Mouse (Mus musculus) intestine, embryonic 15.5 days (tissue): ENCODE data around the gene Spaca7. TPM values are rescaled to one million over a fixed set of nuclear protein-coding genes. Genes with fewer than 3 reads are reported as not detected.
"Not testable (repeated sequence)": the region's sequence is repeated elsewhere in the genome, so short reads cannot be mapped to it uniquely, and the experiment has no call there.

ENCODE experiments used
- ATAC-seq: fragments of 200-750 bp; cut with Nextera tagmentation; 2 replicates; pipeline ENCODE4 v1.8.0; 2017; ENCODE audit warnings: moderate TSS enrichment, moderate library complexity
- H3K27ac ChIP-seq: fragments of 300-500 bp; sonication (generic); 2 replicates; pipeline ENCODE4 v1.5.1; 2015; ENCODE audit warnings: mild to moderate bottlenecking, inconsistent platforms
- H3K27me3 ChIP-seq: fragments of 300-500 bp; sonication (generic); replicated peaks from 2 replicates; pipeline ENCODE4 v1.6.1; 2015; ENCODE audit warnings: inconsistent platforms
- H3K36me3 ChIP-seq: fragments of 300-500 bp; sonication (generic); 2 replicates; pipeline ENCODE4 v1.6.1; 2015; ENCODE audit warnings: inconsistent platforms
- H3K4me1 ChIP-seq: fragments of 300-500 bp; sonication (generic); replicated peaks from 2 replicates; pipeline ENCODE4 v1.6.1; 2015; ENCODE audit warnings: inconsistent platforms
- H3K4me2 ChIP-seq: fragments of 300-500 bp; sonication (generic); replicated peaks from 2 replicates; pipeline ENCODE4 v1.6.1; 2015; ENCODE audit warnings: mild to moderate bottlenecking, inconsistent platforms
- H3K4me3 ChIP-seq: fragments of 300-500 bp; sonication (generic); replicated peaks from 2 replicates; pipeline ENCODE4 v1.5.1; 2015; ENCODE audit warnings: inconsistent platforms
- H3K9ac ChIP-seq: fragments of 300-500 bp; sonication (generic); 2 replicates; pipeline ENCODE4 v1.6.1; 2015; ENCODE audit warnings: inconsistent platforms
- H3K9me3 ChIP-seq: fragments of 300-500 bp; sonication (generic); 2 replicates; pipeline ENCODE4 v1.6.1; 2016; ENCODE audit warnings: inconsistent platforms
- WGBS: fragments of 180-500 bp; shearing (Covaris S2); methylation state at CpG from one replicate; pipeline ENCODE4 v1.1.7; 2015; 5-methylcytosine and 5-hydroxymethylcytosine counted together
- polyA plus RNA-seq: library from polyadenylated mRNA; unstranded; fragments of >200 nt; fragmentation: Nextera tagmentation; extraction: Ambion mirVana; gene quantifications from 2 replicates; pipeline ENCODE4 v1.2.1, GENCODE M21; 2015

The Spaca7 gene
- polyA plus RNA-seq, 1 experiment from 2014 or later = not detected

GRCm38 (mm10) chr8:12561403-12561960 lies 11.3 kb upstream of the Spaca7 start:
- Histone ChIP-seq H3K27me3 (peaks cover 14% of the 10 kb centered on the region; the same call in 1 of the 2 replicates), H3K9me3 (no peaks in the 10 kb centered on the region), H3K36me3 (no peaks in the 10 kb centered on the region), H3K4me2 (no peak overlapping the region), H3K4me3 (no peak overlapping the region), H3K9ac (no peak overlapping the region), H3K27ac (no peak overlapping the region), H3K4me1 (no peaks in the 10 kb centered on the region)
- 13% methylated on average over 11 of the region's 11 CpGs for WGBS
- no peak for ATAC-seq

GRCm38 (mm10) chr8:12564307-12564706 lies 8.5 kb upstream of the Spaca7 start:
- no peak overlapping the region for H3K27ac ChIP-seq
- 4% methylated on average over 4 of the region's 4 CpGs for WGBS
- no peaks in the 10 kb centered on the region for H3K4me1 ChIP-seq
- no peak overlapping the region for H3K4me3 ChIP-seq
- no peaks in the 10 kb centered on the region for H3K36me3 ChIP-seq
- ATAC-seq = no peak
- H3K27me3 ChIP-seq = peaks cover 14% of the 10 kb centered on the region; the same call in 1 of the 2 replicates
- no peaks in the 10 kb centered on the region for H3K9me3 ChIP-seq
- no peak overlapping the region for H3K9ac ChIP-seq
- no peak overlapping the region for H3K4me2 ChIP-seq

- H3K36me3 ChIP-seq = no peaks in the 10 kb centered on the region
- peaks cover 14% of the 10 kb centered on the region; the same call in 1 of the 2 replicates for H3K27me3 ChIP-seq
- H3K9ac ChIP-seq = no peak overlapping the region
Observed at GRCm38 (mm10) chr8:12565488-12565887, 7.3 kb upstream of the Spaca7 start.

GRCm38 (mm10) chr8:12566509-12566908 lies 6.3 kb upstream of the Spaca7 start:
- ATAC-seq = no peak
- H3K36me3 ChIP-seq = no peaks in the 10 kb centered on the region
- 38% methylated on average over 7 of the region's 7 CpGs for WGBS

More at GRCm38 (mm10) chr8:12565488-12565887, 7.3 kb upstream of the Spaca7 start:
- Histone ChIP-seq H3K4me2 (no peak overlapping the region), H3K4me3 (no peak overlapping the region), H3K9me3 (no peaks in the 10 kb centered on the region), H3K27ac (no peak overlapping the region), H3K4me1 (no peaks in the 10 kb centered on the region)
- no peak for ATAC-seq
- 73% methylated on average over 10 of the region's 10 CpGs for WGBS

GRCm38 (mm10) chr8:12576003-12576402 lies 3.2 kb downstream of the Spaca7 start:
- no peak for ATAC-seq
- H3K36me3 ChIP-seq = no peaks in the 10 kb centered on the region
- no peak overlapping the region for H3K9ac ChIP-seq
- H3K4me3 ChIP-seq = no peak overlapping the region
- 73% methylated on average over 5 of the region's 5 CpGs for WGBS
- no peaks in the 10 kb centered on the region; the same call in none of the 2 replicates for H3K27me3 ChIP-seq
- H3K27ac ChIP-seq = no peak overlapping the region
- H3K4me2 ChIP-seq = no peak overlapping the region
- no peaks in the 10 kb centered on the region for H3K4me1 ChIP-seq
- no peaks in the 10 kb centered on the region for H3K9me3 ChIP-seq

More at GRCm38 (mm10) chr8:12566509-12566908, 6.3 kb upstream of the Spaca7 start:
- Histone ChIP-seq H3K27me3 (peaks cover 14% of the 10 kb centered on the region; the same call in 1 of the 2 replicates), H3K4me2 (no peak overlapping the region), H3K4me3 (no peak overlapping the region), H3K27ac (no peak overlapping the region), H3K9ac (no peak overlapping the region), H3K4me1 (no peaks in the 10 kb centered on the region), H3K9me3 (no peaks in the 10 kb centered on the region)

- Histone ChIP-seq H3K27ac (no peak overlapping the region), H3K4me2 (no peak overlapping the region), H3K4me3 (no peak overlapping the region), H3K9me3 (no peaks in the 10 kb centered on the region), H3K4me1 (no peaks in the 10 kb centered on the region), H3K27me3 (no peaks in the 10 kb centered on the region; the same call in none of the 2 replicates), H3K36me3 (no peaks in the 10 kb centered on the region), H3K9ac (no peak overlapping the region)
- no peak for ATAC-seq
- whole genome bisulfite sequencing = 77% methylated on average over 6 of the region's 6 CpGs
Observed at GRCm38 (mm10) chr8:12576739-12577138, 3.9 kb downstream of the Spaca7 start.

GRCm38 (mm10) chr8:12579339-12579999 lies 6.6 kb downstream of the Spaca7 start:
- H3K27ac ChIP-seq, ATAC-seq, H3K36me3 ChIP-seq, H3K9ac ChIP-seq, H3K4me1 ChIP-seq, H3K27me3 ChIP-seq, H3K4me2 ChIP-seq, H3K4me3 ChIP-seq, H3K9me3 ChIP-seq: not testable (repeated sequence)
- WGBS = 76% methylated on average over 19 of the region's 19 CpGs

GRCm38 (mm10) chr8:12583785-12584184 lies 11.0 kb downstream of the Spaca7 start:
- no peaks in the 10 kb centered on the region for H3K4me1 ChIP-seq
- H3K9ac ChIP-seq = no peak overlapping the region
- H3K9me3 ChIP-seq = no peaks in the 10 kb centered on the region
- no peak overlapping the region for H3K4me3 ChIP-seq
- ATAC-seq = no peak
- H3K4me2 ChIP-seq = no peak overlapping the region
- WGBS = 83% methylated on average over 5 of the region's 5 CpGs
- H3K27me3 ChIP-seq = no peaks in the 10 kb centered on the region
- H3K27ac ChIP-seq = no peak overlapping the region
- no peaks in the 10 kb centered on the region for H3K36me3 ChIP-seq

- no peaks in the 10 kb centered on the region for H3K27me3 ChIP-seq
- 23% methylated on average over 6 of the region's 6 CpGs for WGBS
- no peak overlapping the region for H3K9ac ChIP-seq
- H3K9me3 ChIP-seq = no peaks in the 10 kb centered on the region
- no peak overlapping the region for H3K4me3 ChIP-seq
- H3K36me3 ChIP-seq = no peaks in the 10 kb centered on the region
- peak; percentile 65 for ATAC-seq
- H3K27ac ChIP-seq = no peak overlapping the region
- no peaks in the 10 kb centered on the region for H3K4me1 ChIP-seq
- no peak overlapping the region for H3K4me2 ChIP-seq
Observed at GRCm38 (mm10) chr8:12607223-12607622, 34.4 kb downstream of the Spaca7 start.

- no peaks in the 10 kb centered on the region for H3K9me3 ChIP-seq
- no peaks in the 10 kb centered on the region for H3K36me3 ChIP-seq
- WGBS = 75% methylated on average over 10 of the region's 10 CpGs
- no peaks in the 10 kb centered on the region for H3K27me3 ChIP-seq
- no peak overlapping the region for H3K9ac ChIP-seq
- no peak overlapping the region for H3K4me3 ChIP-seq
- H3K27ac ChIP-seq = no peak overlapping the region
- no peak for ATAC-seq
- no peak overlapping the region for H3K4me2 ChIP-seq
- no peaks in the 10 kb centered on the region for H3K4me1 ChIP-seq
Observed at GRCm38 (mm10) chr8:12608810-12609209, 36.0 kb downstream of the Spaca7 start.

GRCm38 (mm10) chr8:12609752-12610449 lies 37.1 kb downstream of the Spaca7 start:
- H3K27ac ChIP-seq = no peak overlapping the region
- H3K9me3 ChIP-seq = no peaks in the 10 kb centered on the region
- no peaks in the 10 kb centered on the region for H3K27me3 ChIP-seq
- H3K9ac ChIP-seq = no peak overlapping the region
- WGBS = 52% methylated on average over 12 of the region's 12 CpGs
- H3K4me2 ChIP-seq = no peak overlapping the region
- peak; percentile 35; the same call in 1 of the 2 replicates for ATAC-seq
- H3K36me3 ChIP-seq = no peaks in the 10 kb centered on the region
- H3K4me3 ChIP-seq = no peak overlapping the region
- H3K4me1 ChIP-seq = no peaks in the 10 kb centered on the region

GRCm38 (mm10) chr8:12613201-12613600 lies 40.4 kb downstream of the Spaca7 start:
- Histone ChIP-seq H3K9me3 (no peaks in the 10 kb centered on the region), H3K36me3 (peaks cover 5% of the 10 kb centered on the region; the same call in 1 of the 2 replicates), H3K27ac (no peak overlapping the region), H3K9ac (no peak overlapping the region), H3K4me3 (no peak overlapping the region), H3K4me2 (no peak overlapping the region), H3K27me3 (no peaks in the 10 kb centered on the region), H3K4me1 (no peaks in the 10 kb centered on the region)
- 80% methylated on average over 7 of the region's 7 CpGs for WGBS
- ATAC-seq = no peak
